Mouse (Mus musculus) cerebellum, adult 2 months (tissue): ENCODE measurements around the gene Rasal1. TPM values are rescaled to one million over a fixed set of nuclear protein-coding genes. Genes with fewer than 3 reads are reported as not detected.

Experiments used
- DNase-seq, 2 experiments: peaks; one replicate each; pipeline ENCODE4 v3.0.0; 2021
- H3K27ac ChIP-seq: fragments of 200-500 bp; 2 replicates; pipeline ENCODE4 v1.5.1; 2012; ENCODE audit warnings: low read length, control low read depth, inconsistent platforms; ENCODE audit not compliant: insufficient read depth
- H3K27me3 ChIP-seq: fragments of 200-500 bp; 2 replicates; pipeline ENCODE4 v1.6.1; 2012; ENCODE audit warnings: inconsistent platforms, mild to moderate bottlenecking, low read length, moderate library complexity; ENCODE audit not compliant: control insufficient read depth, insufficient read depth
- H3K4me1 ChIP-seq: fragments of 200-500 bp; 2 replicates; pipeline ENCODE4 v1.6.1; 2011; ENCODE audit warnings: low read length; ENCODE audit not compliant: control insufficient read depth, insufficient read depth
- H3K4me3 ChIP-seq: fragments of 200-500 bp; replicated peaks from 2 replicates; pipeline ENCODE3; 2011; ENCODE audit warnings: mild to moderate bottlenecking, low read depth, low read length, control low read depth; ENCODE audit not compliant: insufficient read depth
- CTCF ChIP-seq: fragments of 200-500 bp; IDR thresholded peaks from 2 replicates; pipeline ENCODE4 v1.5.1; 2011; ENCODE audit warnings: low read depth, mild to moderate bottlenecking, control low read depth, low read length, moderate library complexity, borderline replicate concordance; ENCODE audit not compliant: insufficient read depth
- POLR2A ChIP-seq: fragments of 200-500 bp; IDR thresholded peaks from 2 replicates; pipeline ENCODE4 v1.6.1; 2011; ENCODE audit warnings: low read length, control low read depth, borderline replicate concordance; ENCODE audit not compliant: insufficient read depth
- WGBS: fragments of 180-500 bp; shearing (Covaris S2); methylation state at CpG from one replicate; pipeline ENCODE4 v1.1.7; 2018; 5-methylcytosine and 5-hydroxymethylcytosine counted together
- polyA plus RNA-seq: library from polyadenylated mRNA; depleted of rRNA; stranded (reverse); fragments of >200 nt; gene quantifications from 2 replicates; pipeline ENCODE4 v1.2.3, GENCODE M21; 2012

Rasal1 gene
- polyA plus RNA-seq, 1 experiment = 24.7 TPM

- TF ChIP-seq CTCF (no peak), POLR2A (no peak)
- Histone ChIP-seq H3K27me3 (no peaks in the 10 kb centered on the region), H3K4me1 (peaks cover 15% of the 10 kb centered on the region), H3K27ac (no peak overlapping the region), H3K4me3 (no peak overlapping the region)
- WGBS = 79% methylated on average over 25 of the region's 25 CpGs
- DNase-seq = peak in 1 of 2 experiments; percentile 26
Observed at GRCm38 (mm10) chr5:120606590-120607200, 41.9 kb upstream of the Rasal1 start.

GRCm38 (mm10) chr5:120607335-120607734 is 41.3 kb upstream of the Rasal1 start:
- H3K4me3 ChIP-seq = no peak overlapping the region
- WGBS = 84% methylated on average over 3 of the region's 3 CpGs
- no peaks in the 10 kb centered on the region for H3K27me3 ChIP-seq
- no peak for DNase-seq
- TF ChIP-seq POLR2A (no peak), CTCF (no peak)
- peaks cover 10% of the 10 kb centered on the region for H3K4me1 ChIP-seq
- no peak overlapping the region for H3K27ac ChIP-seq

- DNase-seq = no peak
- Histone ChIP-seq H3K4me3 (no peak overlapping the region), H3K27me3 (no peaks in the 10 kb centered on the region), H3K27ac (no peak overlapping the region), H3K4me1 (peaks cover 8% of the 10 kb centered on the region)
- TF ChIP-seq POLR2A = no peak
- no peak for TF ChIP-seq CTCF
- 62% methylated on average over 16 of the region's 16 CpGs for WGBS
Observed at GRCm38 (mm10) chr5:120609246-120609775, 39.3 kb upstream of the Rasal1 start.

GRCm38 (mm10) chr5:120610906-120611305 is 37.7 kb upstream of the Rasal1 start:
- Histone ChIP-seq H3K4me3 (no peak overlapping the region), H3K27ac (no peak overlapping the region), H3K27me3 (no peaks in the 10 kb centered on the region), H3K4me1 (peaks cover 8% of the 10 kb centered on the region)
- WGBS = 48% methylated on average over 5 of the region's 5 CpGs
- DNase-seq = peak in 1 of 2 experiments; percentile 44
- TF ChIP-seq CTCF = no peak
- no peak for TF ChIP-seq POLR2A

- no peak for TF ChIP-seq POLR2A
- no peak for TF ChIP-seq CTCF
- peak in 1 of 2 experiments; percentile 44 for DNase-seq
- WGBS = 20% methylated on average over 8 of the region's 8 CpGs
- Histone ChIP-seq H3K4me3 (peak overlapping the region; percentile 72), H3K27me3 (no peaks in the 10 kb centered on the region), H3K4me1 (peaks cover 8% of the 10 kb centered on the region), H3K27ac (no peak overlapping the region)
Observed at GRCm38 (mm10) chr5:120611416-120611815, 37.2 kb upstream of the Rasal1 start.

GRCm38 (mm10) chr5:120612442-120612821 is 36.2 kb upstream of the Rasal1 start, which contains the start of the genes Rita1 and Ddx54:
Gene Rita1, minus strand, starts transcription at chr5:120612589.
Gene Ddx54, plus strand, starts transcription at chr5:120612739.
- under 1% methylated on average over 22 of the region's 22 CpGs for WGBS
- H3K27me3 ChIP-seq = no peaks in the 10 kb centered on the region
- peak; percentile 96 to 100 for DNase-seq
- H3K4me1 ChIP-seq = peaks cover 8% of the 10 kb centered on the region
- H3K4me3 ChIP-seq = peak within 1 kb of the TSS; percentile 97
- peak; percentile 80 for TF ChIP-seq POLR2A
- TF ChIP-seq CTCF = no peak
- H3K27ac ChIP-seq = peak within 1 kb of the TSS; percentile 97

GRCm38 (mm10) chr5:120612822-120613604 is 35.6 kb upstream of the Rasal1 start:
- under 1% methylated on average over 69 of the region's 69 CpGs for WGBS
- H3K27me3 ChIP-seq = no peaks in the 10 kb centered on the region
- H3K27ac ChIP-seq = peak overlapping the region; percentile 97
- TF ChIP-seq POLR2A = peak; percentile 69
- no peak for TF ChIP-seq CTCF
- peak; percentile 100 for DNase-seq
- H3K4me1 ChIP-seq = peaks cover 8% of the 10 kb centered on the region
- peak overlapping the region; percentile 97 for H3K4me3 ChIP-seq
